Mouse (Mus musculus) thymus, adult 2 months (tissue): ENCODE data around the gene Fbxl5.

Experiments
- CTCF ChIP-seq: fragments of 200-500 bp; IDR thresholded peaks from 2 replicates; pipeline ENCODE4 v1.5.1; 2012; ENCODE audit warnings: mild to moderate bottlenecking, control low read depth, low read length, moderate library complexity, borderline replicate concordance; ENCODE audit not compliant: control insufficient read depth, poor library complexity, insufficient read depth; ENCODE audit errors: extremely low read depth
- POLR2A ChIP-seq: fragments of 200-500 bp; IDR thresholded peaks from 2 replicates; pipeline ENCODE4 v1.6.1; 2012; ENCODE audit warnings: mild to moderate bottlenecking, low read length, control low read depth, moderate library complexity; ENCODE audit not compliant: control insufficient read depth, poor library complexity, insufficient read depth; ENCODE audit errors: extremely low read depth

- TF ChIP-seq POLR2A (no peak), CTCF (no peak)
Observed at GRCm38 (mm10) chr5:43821538-43821937, at the start of gene Fbxl5.
